Mouse (Mus musculus): ENCODE measurements at regions not wholly inside any gene's neighbourhood (a gene's known extent, or its start where the extent isn't known, plus 50 kb on each side); places are given as distances from the start of the nearest gene placed in this dataset.

- no peak for TF ChIP-seq CTCF (IDR thresholded peaks at IDR 0.05; ENCODE audit: low read depth, low read length)
- no peak for TF ChIP-seq GATA1 (IDR thresholded peaks at IDR 0.05; ENCODE audit: borderline replicate concordance, low read length)
Observed at GRCm38 (mm10) chr8:54331883-54332282, 197.5 kb upstream of the Asb5 start.
